Mouse (Mus musculus) CH12.LX (cell line): Measurements from ENCODE around the gene Pkn3. TPM values are rescaled to one million over a fixed set of nuclear protein-coding genes. Genes with fewer than 3 reads are reported as not detected.
A peak's percentile ranks its signal among the peaks of the same experiment; 100 is the strongest.

Experiments used
- DNase-seq: peaks from one replicate; pipeline ENCODE4 v3.0.0-alpha.2; 2013; ENCODE audit errors: extremely low read depth
- H3K27ac ChIP-seq: 2 replicates; pipeline ENCODE4 v1.5.1; 2012; ENCODE audit warnings: low read depth, mild to moderate bottlenecking, control low read depth, moderate library complexity; ENCODE audit not compliant: insufficient read depth
- H3K27me3 ChIP-seq: replicated peaks from 2 replicates; pipeline ENCODE3; 2012; ENCODE audit warnings: inconsistent platforms
- H3K36me3 ChIP-seq, 2 experiments: replicated peaks in 1 of 2; 2 replicates each; pipeline versions ENCODE3 to v1.6.1; 2012; ENCODE audit warnings: inconsistent platforms in 1 of 2, low read length in 1 of 2, mild to moderate bottlenecking in 1 of 2, mixed read lengths in 1 of 2, moderate library complexity in 1 of 2; ENCODE audit not compliant: control insufficient read depth in 1 of 2, insufficient read depth in 1 of 2
- H3K4me1 ChIP-seq, 2 experiments: 2 replicates each; pipeline ENCODE4 v1.6.1; 2012; ENCODE audit warnings: inconsistent platforms in 1 of 2, moderate library complexity in 1 of 2; ENCODE audit not compliant: insufficient read depth in 2 of 2, control insufficient read depth in 1 of 2
- H3K4me2 ChIP-seq: 2 replicates; pipeline ENCODE4 v1.6.1; 2012; ENCODE audit warnings: low read depth, mild to moderate bottlenecking, control low read depth; ENCODE audit not compliant: poor library complexity, insufficient read depth, severe bottlenecking
- H3K4me3 ChIP-seq, 3 experiments: fragments of 150-350 bp in 1 of 3; sonication (generic) in 1 of 3; replicated peaks in 1 of 3; 2 replicates each; pipeline versions ENCODE3 to v1.5.1; 2011 to 2012; ENCODE audit warnings: low read depth in 2 of 3, low read length in 2 of 3, mild to moderate bottlenecking in 2 of 3, moderate library complexity in 2 of 3, control low read depth in 1 of 3, improper control_type of control experiment in 1 of 3, inconsistent platforms in 1 of 3, mixed read lengths in 1 of 3; ENCODE audit not compliant: poor library complexity in 1 of 3
- H3K79me2 ChIP-seq: replicated peaks from 2 replicates; pipeline ENCODE4 v1.6.1; 2012; ENCODE audit warnings: mild to moderate bottlenecking, moderate library complexity; ENCODE audit not compliant: control insufficient read depth, poor library complexity, insufficient read depth, severe bottlenecking; ENCODE audit errors: extremely low read depth
- H3K9ac ChIP-seq: 2 replicates; pipeline ENCODE4 v1.6.1; 2012; ENCODE audit warnings: low read depth, mild to moderate bottlenecking, control low read depth, moderate library complexity; ENCODE audit not compliant: insufficient read depth
- H3K9me3 ChIP-seq: replicated peaks from 2 replicates; pipeline ENCODE3; 2012; ENCODE audit warnings: low read length, inconsistent platforms, mixed read lengths
- BHLHE40 ChIP-seq: IDR thresholded peaks from 2 replicates; pipeline ENCODE4 v1.6.1; 2011; ENCODE audit warnings: mild to moderate bottlenecking, low read depth, low read length, improper control_type of control experiment
- CHD1 ChIP-seq: IDR thresholded peaks from 2 replicates; pipeline ENCODE4 v1.6.1; 2012; ENCODE audit warnings: low read depth, low read length, improper control_type of control experiment, inconsistent platforms
- CHD2 ChIP-seq: IDR thresholded peaks from 2 replicates; pipeline ENCODE4 v1.6.1; 2011; ENCODE audit warnings: low read length, improper control_type of control experiment
- EP300 ChIP-seq: IDR thresholded peaks from 2 replicates; pipeline ENCODE4 v1.6.1; 2011; ENCODE audit warnings: low read length, improper control_type of control experiment
- ETS1 ChIP-seq: conservative IDR thresholded peaks from 2 replicates; pipeline ENCODE4 v1.6.1; 2012; ENCODE audit warnings: low read depth, mild to moderate bottlenecking, inconsistent platforms, low read length, improper control_type of control experiment, moderate library complexity
- GABPA ChIP-seq: IDR thresholded peaks from 2 replicates; pipeline ENCODE4 v1.6.1; 2012; ENCODE audit warnings: low read depth, low read length, improper control_type of control experiment, inconsistent platforms; ENCODE audit not compliant: insufficient replicate concordance
- JUN ChIP-seq: IDR thresholded peaks from 2 replicates; pipeline ENCODE4 v1.6.1; 2011; ENCODE audit warnings: low read depth, mild to moderate bottlenecking, low read length, improper control_type of control experiment, moderate library complexity; ENCODE audit not compliant: insufficient read depth
- MAZ ChIP-seq: IDR thresholded peaks from 2 replicates; pipeline ENCODE4 v1.6.1; 2012; ENCODE audit warnings: low read depth, mild to moderate bottlenecking, inconsistent platforms, low read length, improper control_type of control experiment, moderate library complexity
- MEF2A ChIP-seq: IDR thresholded peaks from 2 replicates; pipeline ENCODE4 v1.6.1; 2014; ENCODE audit warnings: low read depth, mild to moderate bottlenecking, inconsistent platforms, low read length, improper control_type of control experiment, borderline replicate concordance
- MXI1 ChIP-seq: IDR thresholded peaks from 2 replicates; pipeline ENCODE4 v1.6.1; 2011; ENCODE audit warnings: mild to moderate bottlenecking, low read depth, low read length, improper control_type of control experiment
- NRF1 ChIP-seq: IDR thresholded peaks from 2 replicates; pipeline ENCODE4 v1.6.1; 2014; ENCODE audit warnings: low read depth, mild to moderate bottlenecking, inconsistent platforms, low read length, improper control_type of control experiment, moderate library complexity
- PAX5 ChIP-seq: IDR thresholded peaks from 2 replicates; pipeline ENCODE4 v1.6.1; 2012; ENCODE audit warnings: low read length, inconsistent platforms, mixed read lengths
- RCOR1 ChIP-seq: conservative IDR thresholded peaks from 2 replicates; pipeline ENCODE4 v1.6.1; 2012; ENCODE audit warnings: low read depth, mild to moderate bottlenecking, inconsistent platforms, low read length, improper control_type of control experiment
- SIN3A ChIP-seq: IDR thresholded peaks from 2 replicates; pipeline ENCODE4 v1.6.1; 2012; ENCODE audit warnings: low read length, improper control_type of control experiment, inconsistent platforms
- TBP ChIP-seq: conservative IDR thresholded peaks from 2 replicates; pipeline ENCODE4 v1.6.1; 2011; ENCODE audit warnings: low read depth, low read length, improper control_type of control experiment
- UBTF ChIP-seq: IDR thresholded peaks from 2 replicates; pipeline ENCODE4 v1.6.1; 2012; ENCODE audit warnings: low read depth, mild to moderate bottlenecking, inconsistent platforms, low read length, improper control_type of control experiment, moderate library complexity
- USF1 ChIP-seq: IDR thresholded peaks from 2 replicates; pipeline ENCODE4 v1.6.1; 2014; ENCODE audit warnings: low read depth, mild to moderate bottlenecking, inconsistent platforms, low read length, improper control_type of control experiment
- USF2 ChIP-seq: conservative IDR thresholded peaks from 2 replicates; pipeline ENCODE4 v1.6.1; 2011; ENCODE audit warnings: low read depth, low read length, improper control_type of control experiment
- ZC3H11A ChIP-seq: IDR thresholded peaks from 2 replicates; pipeline ENCODE4 v1.6.1; 2012; ENCODE audit warnings: low read depth, mild to moderate bottlenecking, inconsistent platforms, low read length, improper control_type of control experiment
- ZMIZ1 ChIP-seq: IDR thresholded peaks from 2 replicates; pipeline ENCODE4 v1.6.1; 2012; ENCODE audit warnings: low read depth, mild to moderate bottlenecking, inconsistent platforms, low read length, improper control_type of control experiment
- ZNF384 ChIP-seq: IDR thresholded peaks from 2 replicates; pipeline ENCODE4 v1.6.1; 2012; ENCODE audit warnings: low read depth, low read length, improper control_type of control experiment, inconsistent platforms
- dilution Hi-C: fragments of 300-500 bp; cut with MboI; formaldehyde crosslinking; loops from 2 replicates; pipeline ENCODE4 v1.14.3; 2020; ENCODE audit warnings: low sequenced_read_pairs; ENCODE audit not compliant: extremely low pct_unique_long_range_greater_than_20kb, extremely low pct_ligation_motif_present
- in situ Hi-C: fragments of 300-500 bp; cut with MboI; formaldehyde crosslinking; loops from 3 replicates; pipeline ENCODE4 v1.14.3; 2019; ENCODE audit warnings: low sequenced_read_pairs, low pct_ligation_motif_present, low pct_unique_long_range_greater_than_20kb, mixed read lengths
- polyA plus RNA-seq: library from polyadenylated mRNA; unstranded; fragments of >175 nt; gene quantifications from 2 replicates; pipeline ENCODE4 v1.2.1, GENCODE M21; 2012; ENCODE audit warnings: low read depth; ENCODE audit not compliant: insufficient read length
- total RNA-seq, 2 experiments: library from RNA; depleted of rRNA; stranded (reverse); fragments of 300-350 nt in 1 of 2; fragments of >200 nt in 1 of 2; gene quantifications; 2 replicates each; pipeline ENCODE4 v1.2.3; 2012 to 2014

The Pkn3 gene
- total and polyA plus RNA-seq, 3 experiments = 4.7 to 8.3 (median 6.7) TPM

- Histone ChIP-seq H3K27ac (no peak within 1 kb of the TSS), H3K9me3 (peaks cover 2% of the 10 kb centered on the region), H3K79me2 (peaks cover 3% of the 10 kb centered on the region), H3K9ac (no peak within 1 kb of the TSS), H3K4me1 (peaks cover 0 to 15% of the 10 kb centered on the region in 2 experiments; a peak in 2 of 4 replicates), H3K36me3 (no peaks in the 10 kb centered on the region), H3K4me3 (no peak within 1 kb of the TSS), H3K4me2 (no peak within 1 kb of the TSS), H3K27me3 (no peaks in the 10 kb centered on the region)
- dilution Hi-C loops (no loop called here), in situ Hi-C loops (no loop called here)
- DNase-seq = peak; percentile 67
- TF ChIP-seq CHD1 = no peak
- peak; percentile 55; the same call in 1 of the 2 replicates for TF ChIP-seq ZNF384
Observed at GRCm38 (mm10) chr2:30057223-30057904, 20.1 kb upstream of the Pkn3 start, which contains the start of gene Set. Set (plus strand) TSS chr2:30057378.

DNA sequence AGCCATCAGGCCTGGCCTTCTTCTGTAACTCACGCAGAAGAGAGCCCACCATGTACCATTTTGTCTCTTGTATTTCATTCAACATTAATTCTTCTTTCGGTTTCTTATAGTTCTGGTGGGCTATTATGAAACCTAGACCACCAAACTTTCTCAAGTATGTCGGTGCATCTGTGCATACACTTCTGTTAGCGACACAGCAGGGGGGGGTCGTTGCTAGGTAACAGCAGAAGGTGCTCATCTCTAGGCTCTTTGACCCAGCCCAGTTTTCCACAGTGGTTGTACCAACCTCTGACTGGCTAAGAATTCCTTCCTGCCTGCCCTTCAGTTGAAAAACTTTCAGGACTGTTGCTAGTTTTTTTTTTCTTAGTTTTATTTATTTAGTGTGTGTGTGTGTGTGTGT lies 19.1 kb upstream of the Pkn3 start:
- DNase-seq = no peak
- dilution Hi-C loops = no loop called here
- no peaks in the 10 kb centered on the region for H3K27me3 ChIP-seq

DNA sequence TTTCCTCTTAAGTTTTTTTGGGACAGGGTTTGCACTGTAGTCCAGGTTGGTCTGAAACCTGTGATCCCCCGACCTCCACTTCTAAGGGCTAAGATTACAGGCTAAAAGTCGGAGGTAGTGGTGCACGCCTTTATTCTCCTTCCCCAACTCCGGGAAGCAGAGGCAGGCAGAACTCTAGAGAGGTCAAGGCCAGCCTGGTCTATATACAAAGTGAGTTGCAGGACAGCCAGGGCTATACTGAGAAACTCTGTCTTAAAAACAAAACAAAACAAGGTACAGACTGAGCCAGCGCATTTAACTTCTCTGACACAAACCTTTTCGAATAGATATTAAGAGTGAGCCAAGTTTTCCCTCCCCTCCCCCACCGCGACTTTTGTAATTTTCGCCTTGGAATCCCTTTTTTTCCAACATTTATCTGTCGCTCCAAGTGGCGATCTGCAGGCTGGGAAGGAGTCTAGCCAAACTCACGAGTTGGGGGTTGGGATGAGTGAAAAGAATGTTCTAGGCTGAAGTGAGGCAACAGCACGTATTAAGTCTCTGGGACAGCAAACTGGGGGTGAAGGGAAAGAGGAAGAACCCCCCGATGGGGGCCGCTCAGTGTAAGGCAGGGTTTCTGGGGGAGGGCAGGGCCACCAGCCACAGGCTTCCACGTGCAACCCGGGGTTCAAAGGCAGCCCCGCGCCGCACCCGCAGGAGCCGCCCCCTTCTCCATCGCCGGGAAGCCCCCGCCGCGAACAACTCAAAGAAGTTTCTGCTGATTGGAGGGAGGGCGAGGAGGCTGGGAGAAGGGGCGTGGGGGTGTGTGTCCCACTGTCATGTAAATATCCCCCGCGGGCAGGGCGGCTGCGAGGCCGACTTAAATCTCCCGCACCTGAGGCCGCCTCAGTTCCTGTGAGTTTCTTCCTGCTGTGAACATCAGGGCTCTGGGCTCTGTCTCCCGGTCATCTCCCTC lies 16.0 kb upstream of the Pkn3 start:
- Histone ChIP-seq H3K79me2 (peaks cover 38% of the 10 kb centered on the region), H3K4me3 (peak overlapping the region; percentile 79 to 91 (median 79)), H3K27me3 (no peaks in the 10 kb centered on the region), H3K4me1 (peaks cover 3 to 17% of the 10 kb centered on the region in 2 experiments; a peak in 2 of 4 replicates), H3K9me3 (peaks cover 2% of the 10 kb centered on the region), H3K9ac (peak overlapping the region; percentile 68), H3K36me3 (peaks cover 0 to 5% of the 10 kb centered on the region in 2 experiments), H3K27ac (peak overlapping the region; percentile 53), H3K4me2 (peak overlapping the region; percentile 81)
- peak; percentile 83 for DNase-seq
- dilution Hi-C loops (no loop called here), in situ Hi-C loops (no loop called here)
- TF ChIP-seq CHD2 (peak; percentile 77), ZMIZ1 (peak; percentile 40), USF2 (no peak), MEF2A (0 out of 2 replicates have a peak, but pooled peaks have one; percentile 34), ZC3H11A (no peak), ETS1 (0 out of 2 replicates have a peak, but pooled peaks have one; percentile 12), BHLHE40 (peak; percentile 82), SIN3A (peak; percentile 82), TBP (peak; percentile 75; the same call in 1 of the 2 replicates), NRF1 (no peak), CHD1 (no peak), USF1 (no peak), ZNF384 (no peak), PAX5 (no peak), EP300 (no peak), MAZ (peak; percentile 82; the same call in 1 of the 2 replicates), UBTF (no peak)

More for the DNA sequence above, 19.1 kb upstream of the Pkn3 start:
- Histone ChIP-seq H3K9me3 (peaks cover 2% of the 10 kb centered on the region), H3K27ac (no peak overlapping the region), H3K4me3 (no peak overlapping the region), H3K4me1 (peaks cover 0 to 15% of the 10 kb centered on the region in 2 experiments; a peak in 2 of 4 replicates), H3K9ac (no peak overlapping the region), H3K36me3 (peaks cover 0 to 4% of the 10 kb centered on the region in 2 experiments), H3K79me2 (peaks cover 13% of the 10 kb centered on the region), H3K4me2 (no peak overlapping the region)
- TF ChIP-seq CHD2 (no peak), RCOR1 (no peak), ZNF384 (no peak), MEF2A (no peak), JUN (no peak), GABPA (no peak), MXI1 (no peak), MAZ (no peak)
- in situ Hi-C loops = no loop called here
